Mouse (Mus musculus): ENCODE data around the gene Cwh43. TPM values are rescaled to one million over a fixed set of nuclear protein-coding genes. Genes with fewer than 3 reads are reported as not detected.

Cwh43 gene
- polyA plus RNA-seq, 1 experiment from 2014 or later: 0.34 TPM

DNA sequence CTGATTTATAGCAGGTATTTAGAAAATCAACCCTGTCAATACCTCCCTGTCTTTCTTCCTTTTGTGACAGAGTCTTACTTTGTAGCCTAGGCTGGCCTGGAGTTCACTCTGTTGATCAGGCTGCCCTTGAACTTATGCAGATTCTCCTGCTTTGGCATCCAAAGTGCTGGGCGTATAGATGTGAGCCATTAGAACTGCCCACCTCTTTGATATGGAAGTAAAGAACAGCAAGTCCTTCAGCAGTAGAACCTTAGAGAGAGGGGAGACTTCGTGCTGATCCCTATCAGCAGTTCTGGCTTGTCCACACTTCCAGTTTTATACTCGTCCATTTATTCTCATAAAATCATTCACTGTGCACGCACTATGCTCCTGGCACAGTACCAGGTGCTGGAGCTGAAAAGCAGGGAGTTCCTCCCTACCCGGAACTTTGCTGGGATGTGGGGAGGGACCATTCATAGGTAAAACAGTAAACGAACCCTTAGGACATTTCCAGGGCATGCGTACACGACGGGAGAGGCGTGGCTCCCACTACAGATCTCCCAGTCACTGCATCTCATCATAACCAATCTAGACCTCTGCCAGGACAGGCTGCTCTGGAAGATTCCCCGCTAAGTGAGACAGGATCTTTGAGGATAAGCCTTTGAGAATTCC lies 13.3 kb downstream of the Cwh43 start:
- peak overlapping the region; percentile 18 for H3K4me2 ChIP-seq (replicated peaks; ENCODE audit: low read depth)
- 29% methylated on average over 11 of the region's 11 CpGs for WGBS

DNA sequence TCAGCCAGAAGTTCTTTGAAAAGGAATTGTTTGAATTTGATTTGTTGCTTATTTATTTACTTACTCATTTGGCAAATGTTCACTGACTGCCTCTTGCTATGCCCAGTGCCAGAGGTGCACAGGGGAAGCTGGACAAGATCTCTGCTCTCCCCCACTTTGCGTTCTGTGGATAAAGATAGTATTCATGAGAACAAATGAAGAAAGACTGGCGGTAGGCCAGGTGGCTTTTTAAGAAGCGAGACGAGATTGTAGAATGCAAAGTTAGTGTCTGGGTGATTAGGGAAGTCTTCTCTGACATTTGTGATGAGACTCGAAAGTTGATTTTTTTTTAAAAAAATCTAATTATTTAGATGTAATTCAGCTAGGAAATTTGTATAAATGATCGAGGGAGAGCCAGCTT lies 20.9 kb downstream of the Cwh43 start:
- no peaks in the 10 kb centered on the region for H3K9me3 ChIP-seq (ENCODE audit: control insufficient read depth)

More for the DNA sequence above, 13.3 kb downstream of the Cwh43 start:
- no peak for TF ChIP-seq CTCF (IDR thresholded peaks at IDR 0.05; ENCODE audit: low read depth)
- H3K4me1 ChIP-seq (replicated peaks; ENCODE audit: control insufficient read depth, insufficient read depth, low read length): no peaks in the 10 kb centered on the region
- no peaks in the 10 kb centered on the region for H3K27me3 ChIP-seq (replicated peaks; ENCODE audit: control insufficient read depth, insufficient read depth, low read length)
- 0 out of 2 replicates have a peak overlapping the region, but pooled peaks have one; percentile 1 for H3K4me3 ChIP-seq (ENCODE audit: low read depth, low read length)
- peak; percentile 41; the same call in 1 of the 2 replicates for ATAC-seq
- H3K36me3 ChIP-seq (ENCODE audit: control insufficient read depth, insufficient read depth): no peaks in the 10 kb centered on the region
- no peak overlapping the region for H3K27ac ChIP-seq (ENCODE audit: low read depth, low read length)
- H3K9ac ChIP-seq (ENCODE audit: low read depth, low read length): no peak overlapping the region
- H3K9me3 ChIP-seq (ENCODE audit: control insufficient read depth): no peaks in the 10 kb centered on the region

DNA sequence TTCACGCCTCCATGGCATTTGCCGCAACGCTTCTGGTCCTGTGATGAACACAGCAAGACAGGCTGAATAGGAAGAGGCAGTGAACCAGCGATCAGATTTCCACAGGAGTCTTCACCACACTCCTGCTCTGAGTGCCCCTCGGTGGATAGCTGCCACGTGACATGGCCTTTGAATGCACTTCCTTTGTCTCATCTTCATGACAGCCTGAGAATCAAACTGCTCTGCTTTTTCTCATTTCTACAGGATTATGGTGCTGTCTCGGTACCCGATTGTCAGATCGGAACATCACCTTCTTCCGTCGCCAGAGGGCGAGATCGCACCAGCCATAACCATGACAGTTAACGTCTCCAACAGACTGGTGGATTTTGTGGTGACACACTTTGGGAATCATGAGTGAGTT lies 25.7 kb downstream of the Cwh43 start:
- H3K4me2 ChIP-seq (replicated peaks; ENCODE audit: low read depth): no peak overlapping the region
- no peaks in the 10 kb centered on the region for H3K4me1 ChIP-seq (replicated peaks; ENCODE audit: control insufficient read depth, insufficient read depth, low read length)
- peak; percentile 95 for TF ChIP-seq CTCF (IDR thresholded peaks at IDR 0.05; ENCODE audit: low read depth)
- H3K4me3 ChIP-seq (ENCODE audit: low read depth, low read length): no peak overlapping the region
- H3K36me3 ChIP-seq (ENCODE audit: control insufficient read depth, insufficient read depth): no peaks in the 10 kb centered on the region
- no peak overlapping the region for H3K27ac ChIP-seq (ENCODE audit: low read depth, low read length)
- H3K9ac ChIP-seq (ENCODE audit: low read depth, low read length): no peak overlapping the region
- WGBS: 19% methylated on average over 14 of the region's 14 CpGs
- ATAC-seq: no peak
- H3K9me3 ChIP-seq (ENCODE audit: control insufficient read depth): no peaks in the 10 kb centered on the region
- no peaks in the 10 kb centered on the region for H3K27me3 ChIP-seq (replicated peaks; ENCODE audit: control insufficient read depth, insufficient read depth, low read length)

More for the DNA sequence above, 20.9 kb downstream of the Cwh43 start:
- H3K4me2 ChIP-seq (replicated peaks; ENCODE audit: low read depth): no peak overlapping the region
- H3K4me1 ChIP-seq (replicated peaks; ENCODE audit: control insufficient read depth, insufficient read depth, low read length): no peaks in the 10 kb centered on the region
- H3K4me3 ChIP-seq (ENCODE audit: low read depth, low read length): no peak overlapping the region
- no peak for TF ChIP-seq CTCF (IDR thresholded peaks at IDR 0.05; ENCODE audit: low read depth)
- H3K27ac ChIP-seq (ENCODE audit: low read depth, low read length): no peak overlapping the region
- no peak for ATAC-seq
- 70% methylated on average over 6 of the region's 6 CpGs for WGBS
- H3K9ac ChIP-seq (ENCODE audit: low read depth, low read length): no peak overlapping the region
- H3K27me3 ChIP-seq (replicated peaks; ENCODE audit: control insufficient read depth, insufficient read depth, low read length): no peaks in the 10 kb centered on the region
- no peaks in the 10 kb centered on the region for H3K36me3 ChIP-seq (ENCODE audit: control insufficient read depth, insufficient read depth)

DNA sequence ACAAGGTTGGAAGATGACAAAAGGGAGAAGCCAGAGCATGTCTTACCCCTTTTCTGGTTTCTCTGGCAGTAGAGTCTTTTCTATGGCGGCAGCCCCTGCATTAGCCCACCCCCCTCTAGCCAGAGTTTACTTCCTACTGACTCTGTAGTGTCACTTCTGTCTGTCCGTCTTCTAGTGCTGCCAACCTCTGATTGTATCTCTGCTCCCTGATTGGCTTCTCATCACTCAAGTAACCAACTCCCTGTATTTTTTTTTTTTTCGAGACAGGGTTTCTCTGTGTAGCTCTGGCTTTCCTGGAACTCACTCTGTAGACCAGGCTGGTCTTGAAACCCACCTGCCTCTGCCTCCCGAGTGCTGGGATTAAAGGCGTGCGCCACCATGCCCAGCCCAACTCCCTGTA lies 26.9 kb downstream of the Cwh43 start:
- 79% methylated on average over 6 of the region's 6 CpGs for WGBS
- H3K27ac ChIP-seq (ENCODE audit: low read depth, low read length): no peak overlapping the region
- H3K4me1 ChIP-seq (replicated peaks; ENCODE audit: control insufficient read depth, insufficient read depth, low read length): no peaks in the 10 kb centered on the region
- no peak overlapping the region for H3K4me2 ChIP-seq (replicated peaks; ENCODE audit: low read depth)
- H3K4me3 ChIP-seq (ENCODE audit: low read depth, low read length): no peak overlapping the region
- H3K27me3 ChIP-seq (replicated peaks; ENCODE audit: control insufficient read depth, insufficient read depth, low read length): no peaks in the 10 kb centered on the region
- no peak for ATAC-seq
- no peaks in the 10 kb centered on the region for H3K9me3 ChIP-seq (ENCODE audit: control insufficient read depth)
- H3K9ac ChIP-seq (ENCODE audit: low read depth, low read length): no peak overlapping the region
- H3K36me3 ChIP-seq (ENCODE audit: control insufficient read depth, insufficient read depth): no peaks in the 10 kb centered on the region
- no peak for TF ChIP-seq CTCF (IDR thresholded peaks at IDR 0.05; ENCODE audit: low read depth)

DNA sequence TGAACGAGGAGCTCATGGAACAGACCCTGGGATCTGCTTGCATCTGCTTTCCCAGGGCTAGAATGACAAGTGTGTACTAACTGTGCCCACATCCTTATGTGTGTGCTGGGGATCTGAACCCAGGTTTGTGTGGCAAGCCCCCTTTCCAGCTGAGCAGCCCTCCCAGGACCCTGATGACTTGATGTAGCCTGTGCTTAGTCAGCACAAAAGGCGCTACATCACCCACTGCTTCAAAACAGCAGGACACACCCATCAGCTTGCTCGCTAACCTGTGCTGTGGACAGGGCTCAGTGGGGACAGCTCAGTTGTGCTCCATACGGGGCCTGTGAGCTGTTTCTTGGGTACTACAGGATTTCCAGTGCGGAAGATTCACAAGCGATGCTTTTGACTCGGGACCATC lies 28.9 kb downstream of the Cwh43 start:
- H3K27ac ChIP-seq (ENCODE audit: low read depth, low read length): no peak overlapping the region
- H3K4me1 ChIP-seq (replicated peaks; ENCODE audit: control insufficient read depth, insufficient read depth, low read length): no peaks in the 10 kb centered on the region
- no peak for ATAC-seq
- TF ChIP-seq CTCF (IDR thresholded peaks at IDR 0.05; ENCODE audit: low read depth): no peak
- H3K36me3 ChIP-seq (ENCODE audit: control insufficient read depth, insufficient read depth): no peaks in the 10 kb centered on the region
- 73% methylated on average over 7 of the region's 7 CpGs for WGBS
- no peaks in the 10 kb centered on the region; the same call in 1 of the 2 replicates for H3K27me3 ChIP-seq (replicated peaks; ENCODE audit: control insufficient read depth, insufficient read depth, low read length)
- H3K4me3 ChIP-seq (ENCODE audit: low read depth, low read length): no peak overlapping the region
- no peak overlapping the region for H3K9ac ChIP-seq (ENCODE audit: low read depth, low read length)
- no peak overlapping the region for H3K4me2 ChIP-seq (replicated peaks; ENCODE audit: low read depth)
- H3K9me3 ChIP-seq (ENCODE audit: control insufficient read depth): no peaks in the 10 kb centered on the region

DNA sequence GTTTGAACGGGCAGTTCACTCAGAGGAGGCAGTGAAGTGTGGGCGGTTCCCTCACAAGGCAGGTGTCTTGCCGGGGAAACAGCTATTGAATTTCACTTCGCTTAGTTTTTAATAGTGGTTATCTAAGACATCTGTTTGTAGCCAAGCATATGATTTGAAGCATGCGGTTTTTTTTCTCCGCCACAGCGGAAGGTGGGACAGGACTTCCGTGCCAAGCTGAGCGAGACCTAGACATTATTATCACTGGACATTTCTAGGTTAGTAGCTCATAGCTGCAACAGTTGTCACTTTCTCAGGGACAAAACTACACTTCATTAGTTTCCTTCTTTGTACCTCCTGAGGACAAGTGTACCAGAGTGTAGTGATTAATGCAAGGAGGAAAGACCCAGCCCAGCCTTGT lies 36.3 kb downstream of the Cwh43 start:
- Histone ChIP-seq H3K27ac (ENCODE audit: low read depth, low read length) (no peak overlapping the region), H3K36me3 (ENCODE audit: control insufficient read depth, insufficient read depth) (no peaks in the 10 kb centered on the region), H3K9me3 (ENCODE audit: control insufficient read depth) (no peaks in the 10 kb centered on the region), H3K9ac (ENCODE audit: low read depth, low read length) (no peak overlapping the region), H3K27me3 (replicated peaks; ENCODE audit: control insufficient read depth, insufficient read depth, low read length) (no peaks in the 10 kb centered on the region; the same call in 1 of the 2 replicates), H3K4me2 (replicated peaks; ENCODE audit: low read depth) (no peak overlapping the region), H3K4me3 (ENCODE audit: low read depth, low read length) (no peak overlapping the region), H3K4me1 (replicated peaks; ENCODE audit: control insufficient read depth, insufficient read depth, low read length) (no peaks in the 10 kb centered on the region)
- no peak for TF ChIP-seq CTCF (IDR thresholded peaks at IDR 0.05; ENCODE audit: low read depth)
- 71% methylated on average over 9 of the region's 9 CpGs for WGBS
- ATAC-seq: no peak

Data from intestine, postnatal 0 days (tissue).